Mouse (Mus musculus) urinary bladder, adult 18-20 months (tissue): Measurements from ENCODE around the gene Dbndd2.

Experiments used
- DNase-seq, 2 experiments: peaks; one replicate each; pipeline ENCODE4 v3.0.0; 2022; ENCODE audit warnings: low spot score in 2 of 2, mixed read lengths in 2 of 2

Dbndd2 gene

DNA sequence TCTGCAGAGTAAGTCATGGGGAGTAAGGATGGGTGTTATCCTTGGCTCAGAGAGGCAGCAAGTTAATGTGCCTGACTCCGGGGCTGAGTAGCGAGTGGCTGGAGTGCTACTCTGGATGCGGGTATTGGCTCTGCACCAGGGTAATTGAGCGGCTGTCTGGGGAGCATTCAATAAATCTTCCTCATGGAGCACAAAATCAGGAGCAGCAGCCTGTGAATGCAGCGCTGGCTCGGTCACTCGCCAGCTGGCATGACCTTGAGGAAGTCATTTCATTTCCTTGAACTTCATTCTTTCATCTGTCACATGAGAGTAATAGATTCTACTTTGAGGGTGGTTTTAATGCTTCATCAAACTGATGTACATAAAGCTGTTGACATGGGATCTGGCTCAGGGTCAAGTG is 14.6 kb downstream of the Dbndd2 start:
- DNase-seq: no peak

- no peak for DNase-seq
Observed at GRCm38 (mm10) chr2:164504919-164505318, 19.0 kb downstream of the Dbndd2 start.

DNA sequence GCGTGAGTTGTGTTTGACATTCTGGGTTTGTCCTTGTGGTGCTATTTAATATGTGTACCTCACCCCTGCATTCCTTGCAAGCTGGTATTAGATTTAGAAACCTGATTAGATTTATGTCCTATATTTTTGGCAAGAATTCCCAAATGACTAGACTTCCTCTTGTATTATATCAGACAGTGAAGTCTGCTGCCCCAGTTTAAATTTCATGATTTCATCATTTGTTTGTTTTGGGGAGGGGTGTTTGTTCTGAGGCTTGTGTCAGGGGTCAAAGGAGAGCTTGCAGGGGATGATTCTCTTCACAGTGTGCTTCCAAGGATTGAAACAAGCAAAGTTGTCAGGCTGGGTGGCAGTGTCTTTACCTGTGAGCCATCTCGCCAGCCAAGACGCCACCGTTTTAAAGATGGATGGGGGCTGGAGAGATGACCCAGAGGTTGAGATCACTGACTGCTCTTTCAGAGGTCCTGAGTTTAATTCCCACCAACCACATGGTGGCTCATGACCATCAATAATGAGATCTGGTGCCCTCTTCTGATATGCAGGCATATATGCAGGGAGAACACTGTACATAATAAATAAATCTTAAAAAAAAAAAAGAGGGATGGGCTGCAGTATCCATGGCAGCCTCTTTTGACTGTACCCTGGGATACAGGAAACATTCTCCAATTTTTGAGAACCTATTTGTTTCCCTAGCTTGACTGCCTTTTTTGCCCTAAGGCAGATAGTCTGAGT is 19.9 kb downstream of the Dbndd2 start:
- DNase-seq: no peak

DNA sequence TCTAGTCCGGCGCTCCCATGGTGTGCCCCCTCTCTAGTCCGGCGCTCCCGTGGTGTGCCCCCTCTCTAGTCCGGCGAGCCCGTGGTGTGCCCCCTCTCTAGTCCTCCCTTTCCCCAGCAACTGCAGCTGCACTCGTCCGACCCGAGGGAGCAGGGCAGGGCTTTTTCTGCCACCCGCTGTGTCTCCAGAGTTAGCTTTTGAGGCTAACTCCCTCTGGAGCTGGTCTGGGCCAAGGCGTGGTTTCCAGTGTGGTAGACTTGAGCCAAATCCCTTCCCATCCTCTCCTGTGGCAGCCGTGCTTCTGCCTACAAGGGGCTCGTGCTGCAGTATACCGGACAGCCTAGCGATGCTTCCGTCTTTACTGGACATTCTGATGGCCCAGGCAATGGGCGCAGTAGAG is 21.9 kb downstream of the Dbndd2 start:
- no peak for DNase-seq

DNA sequence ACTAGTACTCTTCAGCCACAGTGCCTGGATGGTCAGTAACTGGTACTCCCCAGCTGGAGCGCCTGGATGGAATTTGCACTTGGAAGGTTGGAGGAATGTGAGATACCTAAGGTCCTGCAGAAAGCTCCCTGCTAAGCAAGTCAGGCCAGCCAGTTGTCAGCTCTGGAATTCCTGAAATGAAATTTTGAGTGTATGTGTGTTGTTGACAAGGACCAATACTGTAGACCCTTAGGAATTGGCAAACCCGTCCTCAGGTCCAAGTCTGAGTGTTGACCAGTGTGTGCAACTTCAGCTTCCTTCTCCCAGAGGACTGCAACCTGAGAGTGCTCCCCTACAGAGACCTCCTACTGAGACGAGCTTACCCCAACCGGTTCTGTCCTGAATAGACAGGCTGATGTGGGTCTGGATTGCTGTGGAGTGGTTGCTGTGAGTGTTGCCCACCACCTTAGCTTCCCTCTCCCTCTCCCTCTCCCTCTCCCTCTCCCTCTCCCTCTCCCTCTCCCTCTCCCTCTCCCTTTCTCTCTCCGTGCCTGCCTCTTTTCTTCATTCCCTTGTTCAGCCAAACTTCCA is 24.8 kb downstream of the Dbndd2 start:
- no peak for DNase-seq

DNA sequence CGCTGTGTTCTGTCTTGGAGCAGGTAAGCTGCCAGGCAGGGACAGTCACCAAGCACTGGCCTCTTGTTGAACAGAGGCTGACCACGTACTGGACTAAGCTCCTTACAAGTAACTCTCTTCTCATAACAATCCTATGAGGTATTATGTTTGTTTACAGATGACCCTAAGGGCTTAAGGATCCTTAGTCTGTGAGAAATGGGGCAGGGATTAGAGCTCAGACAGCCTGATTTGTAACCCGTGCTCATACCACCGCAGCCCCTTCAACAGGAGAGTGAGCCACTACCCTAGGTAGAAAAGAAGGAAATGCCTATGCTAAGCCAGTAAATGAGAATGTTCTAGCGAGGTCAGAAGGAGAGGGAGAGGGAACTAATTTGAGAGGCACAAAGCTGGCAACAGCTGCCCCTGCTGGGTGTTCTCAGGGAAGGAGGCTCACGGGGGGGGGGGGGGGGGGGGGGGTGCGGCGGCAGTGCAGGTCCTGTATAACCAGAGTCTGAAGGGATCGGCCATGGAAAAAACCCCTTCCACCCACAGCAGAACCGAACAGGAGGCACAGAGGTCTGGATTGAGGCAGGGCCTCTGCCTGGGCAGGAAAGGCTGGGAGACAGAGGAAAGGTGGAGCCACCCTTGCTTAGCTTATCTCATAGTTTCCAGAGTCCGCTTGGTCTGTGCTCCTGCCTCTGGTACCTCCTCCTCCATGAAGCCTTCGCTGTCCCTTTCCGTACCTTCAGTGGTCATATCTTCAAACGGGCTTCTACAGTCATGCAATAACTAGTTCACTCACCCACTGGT is 26.4 kb downstream of the Dbndd2 start:
- no peak for DNase-seq

GRCm38 (mm10) chr2:164513389-164513788 is 27.5 kb downstream of the Dbndd2 start:
- peak in 1 of 2 experiments; percentile 39 for DNase-seq

- no peak for DNase-seq
Observed at GRCm38 (mm10) chr2:164514916-164515315, 29.0 kb downstream of the Dbndd2 start.

DNA sequence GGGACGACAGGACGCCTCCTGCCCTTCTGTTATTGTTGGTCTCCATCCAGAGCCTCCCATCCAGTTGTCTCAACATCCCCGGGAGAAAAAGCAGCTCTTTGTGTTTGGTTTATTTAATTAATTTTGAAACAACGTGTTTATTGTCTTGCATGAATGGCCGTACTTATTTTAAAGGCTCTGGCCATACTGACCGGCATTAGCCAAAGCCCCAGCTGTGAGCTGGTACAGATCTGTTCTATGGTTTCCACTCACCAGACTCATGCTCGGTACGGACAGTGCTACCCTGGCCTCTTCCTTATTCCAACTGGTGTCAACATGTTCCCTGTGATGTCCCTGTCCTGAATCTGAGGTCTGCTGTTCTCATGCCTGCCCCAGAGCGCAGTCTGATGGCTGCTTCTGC is 30.0 kb downstream of the Dbndd2 start:
- DNase-seq: no peak

- no peak for DNase-seq
Observed at GRCm38 (mm10) chr2:164516592-164516991, 30.7 kb downstream of the Dbndd2 start.

DNA sequence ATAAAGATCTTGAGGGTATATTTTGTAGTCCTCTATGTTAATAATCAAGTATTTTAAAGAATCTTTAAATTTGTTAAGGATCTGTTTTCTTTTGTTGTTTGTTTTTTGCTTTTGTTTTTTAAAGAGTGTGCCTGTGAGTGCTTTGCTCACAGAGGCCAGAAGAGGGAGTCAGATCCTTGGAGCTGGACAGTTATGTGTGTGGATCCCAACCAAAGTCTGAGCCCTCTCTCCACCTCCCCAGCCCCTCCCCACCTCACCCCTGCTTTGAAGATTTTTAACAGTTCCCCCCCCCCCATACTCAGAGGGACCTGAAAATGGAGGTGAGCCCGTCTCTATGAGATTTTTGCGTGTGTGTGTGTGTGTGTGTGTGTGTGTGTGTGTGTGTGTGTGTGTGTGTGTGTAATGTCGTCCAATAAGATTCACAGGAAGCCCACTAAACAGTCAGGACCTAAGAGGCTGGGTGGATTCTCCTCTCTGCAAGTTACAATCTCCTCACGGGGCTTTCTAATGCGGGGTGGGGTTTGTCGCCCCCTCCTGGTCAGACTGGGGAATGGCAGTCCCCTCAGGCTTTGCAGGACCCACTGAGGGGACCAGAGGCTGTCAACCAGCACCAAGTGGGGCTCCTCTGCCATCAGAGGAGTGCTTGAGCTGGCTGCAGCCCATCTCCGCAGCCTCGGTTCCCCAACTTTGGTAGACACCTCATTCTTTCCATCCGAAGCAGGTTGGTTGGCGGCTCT is 31.7 kb downstream of the Dbndd2 start:
- peak in 1 of 2 experiments; percentile 31 for DNase-seq

- DNase-seq: no peak
Observed at GRCm38 (mm10) chr2:164518266-164519170, 32.6 kb downstream of the Dbndd2 start.

- DNase-seq: no peak
Observed at GRCm38 (mm10) chr2:164519171-164519526, 33.2 kb downstream of the Dbndd2 start.

DNA sequence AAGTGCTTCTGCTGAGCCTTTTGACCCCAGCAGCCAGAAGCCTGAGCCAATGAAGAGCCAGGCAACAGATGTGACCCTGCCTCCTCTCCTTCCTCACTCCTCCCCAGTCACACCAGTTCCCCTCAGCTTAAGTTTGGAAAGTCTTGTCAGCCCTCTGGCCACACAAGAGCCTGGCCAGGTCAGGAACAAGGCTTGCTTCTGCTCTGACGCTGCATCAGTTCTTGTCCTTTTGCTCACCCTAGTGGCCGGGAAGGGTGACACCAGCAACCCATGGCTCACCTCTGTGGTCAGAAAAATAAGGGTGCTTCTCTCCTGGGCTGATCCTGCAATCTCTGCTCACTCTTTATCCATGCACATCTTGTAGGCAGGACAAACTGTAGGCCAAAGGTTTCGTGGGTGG is 34.9 kb downstream of the Dbndd2 start:
- DNase-seq: peak in 1 of 2 experiments; percentile 48

GRCm38 (mm10) chr2:164521841-164522240 is 35.9 kb downstream of the Dbndd2 start:
- no peak for DNase-seq

DNA sequence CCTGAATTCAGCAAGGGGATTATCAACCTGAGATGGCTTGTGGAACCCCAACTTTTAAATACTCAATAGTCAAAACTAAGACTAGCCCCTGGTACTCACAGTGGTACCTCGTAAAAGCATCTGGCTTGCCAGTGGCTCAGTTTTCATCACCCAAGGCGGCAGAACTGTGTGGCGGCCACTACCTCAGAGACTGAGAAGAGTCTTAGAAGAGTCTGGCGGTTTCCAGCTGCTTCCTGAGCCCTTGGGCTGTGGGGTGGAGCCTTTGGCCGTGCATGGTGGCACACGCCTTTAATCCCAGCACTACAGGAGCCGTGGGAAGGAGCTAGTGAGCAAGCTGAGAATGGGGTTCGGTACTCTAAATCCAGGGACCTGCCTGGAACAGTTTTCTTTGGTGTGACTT is 36.4 kb downstream of the Dbndd2 start:
- no peak for DNase-seq

DNA sequence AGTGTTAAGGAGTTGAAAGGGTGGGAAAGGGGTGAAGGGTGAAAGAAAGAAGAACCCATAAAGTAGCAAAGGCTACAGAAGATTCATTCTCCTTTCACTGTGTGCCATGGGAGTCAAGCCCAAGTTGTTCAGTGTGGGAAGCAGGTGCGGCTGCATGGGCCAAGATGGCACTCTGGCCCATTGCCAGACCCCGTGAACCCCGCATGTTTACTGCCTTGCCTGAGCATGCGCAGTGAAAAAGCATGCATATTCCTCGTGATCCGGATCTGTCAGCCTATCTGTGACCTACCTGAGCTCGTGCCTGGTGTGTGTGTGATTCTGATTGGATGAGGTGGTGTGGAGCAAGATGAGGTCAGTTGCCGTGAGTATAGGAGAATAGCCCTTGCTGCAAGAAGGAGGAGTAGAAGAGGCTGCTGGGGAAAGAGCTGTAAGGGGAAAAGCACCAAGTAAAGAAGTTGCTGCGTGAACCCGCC is 37.4 kb downstream of the Dbndd2 start:
- DNase-seq: peak in 1 of 2 experiments; percentile 38

DNA sequence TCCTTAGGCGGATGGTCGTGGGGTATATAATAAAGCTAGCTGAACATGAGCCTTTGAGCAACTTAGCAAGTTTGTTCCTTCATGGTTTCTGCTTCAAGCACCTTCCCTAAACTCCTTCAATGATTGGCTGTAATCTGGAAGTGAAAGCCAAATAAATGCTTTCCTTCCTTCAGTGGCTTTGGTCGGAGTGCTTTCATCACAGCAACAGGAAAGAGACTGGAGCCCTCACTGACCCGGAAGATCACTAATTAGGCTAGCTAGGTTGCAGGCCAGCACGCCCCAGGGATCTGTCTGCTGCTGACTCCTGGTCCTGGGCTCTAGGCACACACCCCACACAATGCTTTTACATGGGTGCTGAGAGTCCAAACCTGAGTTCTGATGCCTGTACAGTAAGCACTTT is 42.7 kb downstream of the Dbndd2 start:
- no peak for DNase-seq

GRCm38 (mm10) chr2:164531169-164531568 is 45.3 kb downstream of the Dbndd2 start:
- peak; percentile 53 to 65 for DNase-seq

GRCm38 (mm10) chr2:164534315-164534714 is 48.4 kb downstream of the Dbndd2 start:
- DNase-seq: no peak

DNA sequence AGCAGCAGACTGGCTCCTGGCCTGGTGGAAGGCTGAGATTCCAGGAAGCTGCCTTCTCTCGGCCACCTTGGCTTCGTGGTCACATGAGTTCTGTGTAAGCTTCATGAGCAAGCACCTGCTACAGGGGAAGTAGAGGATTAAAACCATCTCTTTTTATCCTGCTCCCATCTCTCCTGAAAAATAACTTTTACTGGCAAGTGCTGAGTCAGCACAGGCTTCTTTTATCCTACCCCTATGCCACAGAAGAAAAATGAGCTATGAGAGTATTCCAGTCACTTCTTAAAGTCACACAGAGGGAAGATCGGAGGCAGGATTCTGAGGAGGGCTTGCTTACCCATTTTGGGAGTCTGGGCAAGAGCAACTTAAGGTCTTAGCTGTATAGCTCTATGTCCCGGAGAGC is 51.1 kb downstream of the Dbndd2 start:
- no peak for DNase-seq
